Mouse (Mus musculus): ENCODE measurements around the gene Kank1. TPM values are rescaled to one million over a fixed set of nuclear protein-coding genes. Genes with fewer than 3 reads are reported as not detected.

The Kank1 gene
- polyA plus RNA-seq, 1 experiment from 2014 or later, result 8.0 TPM

GRCm38 (mm10) chr19:25415448-25415847, 178.7 kb downstream of the Kank1 start:
- no peak overlapping the region for H3K9ac ChIP-seq
- ATAC-seq, result no peak
- no peaks in the 10 kb centered on the region for H3K4me1 ChIP-seq
- peaks cover 13% of the 10 kb centered on the region for H3K36me3 ChIP-seq
- 0 out of 2 replicates have a peak, but pooled peaks cover 4% of the 10 kb centered on the region for H3K27me3 ChIP-seq (replicated peaks)
- no peak overlapping the region for H3K4me3 ChIP-seq
- 65% methylated on average over 5 of the region's 5 CpGs for WGBS (ENCODE audit: insufficient replicate concordance)
- no peak overlapping the region for H3K4me2 ChIP-seq
- no peaks in the 10 kb centered on the region for H3K9me3 ChIP-seq (replicated peaks)
- no peak overlapping the region for H3K27ac ChIP-seq

GRCm38 (mm10) chr19:25417671-25418070, 180.9 kb downstream of the Kank1 start:
- Histone ChIP-seq H3K9me3 (replicated peaks) (no peaks in the 10 kb centered on the region), H3K27ac (no peak overlapping the region), H3K27me3 (replicated peaks) (0 out of 2 replicates have a peak, but pooled peaks cover 4% of the 10 kb centered on the region), H3K9ac (no peak overlapping the region), H3K36me3 (0 out of 2 replicates have a peak, but pooled peaks cover 3% of the 10 kb centered on the region), H3K4me2 (no peak overlapping the region), H3K4me1 (no peaks in the 10 kb centered on the region), H3K4me3 (no peak overlapping the region)
- 64% methylated on average over 3 of the region's 3 CpGs for WGBS (ENCODE audit: insufficient replicate concordance)
- no peak for ATAC-seq

- ATAC-seq, result no peak
- Histone ChIP-seq H3K9ac (no peak overlapping the region), H3K27me3 (replicated peaks) (0 out of 2 replicates have a peak, but pooled peaks cover 4% of the 10 kb centered on the region), H3K27ac (no peak overlapping the region), H3K9me3 (replicated peaks) (no peaks in the 10 kb centered on the region), H3K36me3 (0 out of 2 replicates have a peak, but pooled peaks cover 5% of the 10 kb centered on the region), H3K4me1 (no peaks in the 10 kb centered on the region), H3K4me2 (no peak overlapping the region), H3K4me3 (no peak overlapping the region)
- WGBS (ENCODE audit: insufficient replicate concordance), result 54% methylated on average over 8 of the region's 8 CpGs
Measured at GRCm38 (mm10) chr19:25419983-25420382, 183.2 kb downstream of the Kank1 start.

- H3K36me3 ChIP-seq, result peaks cover 20% of the 10 kb centered on the region
- H3K27me3 ChIP-seq (replicated peaks), result 0 out of 2 replicates have a peak, but pooled peaks cover 4% of the 10 kb centered on the region
- H3K4me3 ChIP-seq, result no peak overlapping the region
- H3K27ac ChIP-seq, result no peak overlapping the region
- no peak overlapping the region for H3K9ac ChIP-seq
- H3K4me1 ChIP-seq, result no peaks in the 10 kb centered on the region
- no peak for ATAC-seq
- H3K4me2 ChIP-seq, result no peak overlapping the region
- H3K9me3 ChIP-seq (replicated peaks), result no peaks in the 10 kb centered on the region
- WGBS (ENCODE audit: insufficient replicate concordance), result 57% methylated on average over 7 of the region's 7 CpGs
Measured at GRCm38 (mm10) chr19:25422096-25422495, 185.3 kb downstream of the Kank1 start.

- H3K4me2 ChIP-seq, result no peak overlapping the region
- peaks cover 27% of the 10 kb centered on the region for H3K36me3 ChIP-seq
- no peak overlapping the region for H3K9ac ChIP-seq
- no peaks in the 10 kb centered on the region for H3K9me3 ChIP-seq (replicated peaks)
- WGBS (ENCODE audit: insufficient replicate concordance), result 78% methylated on average over 5 of the region's 5 CpGs
- no peak overlapping the region for H3K27ac ChIP-seq
- no peak for ATAC-seq
- H3K4me1 ChIP-seq, result no peaks in the 10 kb centered on the region
- H3K27me3 ChIP-seq (replicated peaks), result 0 out of 2 replicates have a peak, but pooled peaks cover 4% of the 10 kb centered on the region
- no peak overlapping the region for H3K4me3 ChIP-seq
Measured at GRCm38 (mm10) chr19:25423371-25423770, 186.6 kb downstream of the Kank1 start.

- Histone ChIP-seq H3K9ac (no peak overlapping the region), H3K4me2 (no peak overlapping the region), H3K27me3 (replicated peaks) (no peaks in the 10 kb centered on the region), H3K4me1 (no peaks in the 10 kb centered on the region), H3K4me3 (no peak overlapping the region), H3K9me3 (replicated peaks) (no peaks in the 10 kb centered on the region), H3K27ac (no peak overlapping the region), H3K36me3 (peaks cover 39% of the 10 kb centered on the region)
- ATAC-seq, result no peak
- WGBS (ENCODE audit: insufficient replicate concordance), result 74% methylated on average over 5 of the region's 5 CpGs
Measured at GRCm38 (mm10) chr19:25426431-25426830, 189.7 kb downstream of the Kank1 start.

- no peak for ATAC-seq
- Histone ChIP-seq H3K4me3 (no peak overlapping the region), H3K4me2 (no peak overlapping the region), H3K9ac (no peak overlapping the region), H3K27ac (no peak overlapping the region), H3K27me3 (replicated peaks) (no peaks in the 10 kb centered on the region), H3K36me3 (peaks cover 39% of the 10 kb centered on the region), H3K4me1 (no peaks in the 10 kb centered on the region), H3K9me3 (replicated peaks) (no peaks in the 10 kb centered on the region)
- 91% methylated on average over 17 of the region's 17 CpGs for WGBS (ENCODE audit: insufficient replicate concordance)
Measured at GRCm38 (mm10) chr19:25427886-25428285, 191.1 kb downstream of the Kank1 start.

- Histone ChIP-seq H3K27ac (no peak overlapping the region), H3K9ac (no peak overlapping the region), H3K4me2 (no peak overlapping the region), H3K4me1 (no peaks in the 10 kb centered on the region), H3K27me3 (replicated peaks) (no peaks in the 10 kb centered on the region), H3K36me3 (peaks cover 39% of the 10 kb centered on the region), H3K9me3 (replicated peaks) (no peaks in the 10 kb centered on the region), H3K4me3 (no peak overlapping the region)
- no peak for ATAC-seq
- WGBS (ENCODE audit: insufficient replicate concordance), result 79% methylated on average over 13 of the region's 13 CpGs
Measured at GRCm38 (mm10) chr19:25428338-25428962, 191.7 kb downstream of the Kank1 start.

GRCm38 (mm10) chr19:25431431-25431830, 194.7 kb downstream of the Kank1 start:
- no peak for ATAC-seq
- Histone ChIP-seq H3K27ac (no peak overlapping the region), H3K4me2 (no peak overlapping the region), H3K36me3 (peaks cover 25% of the 10 kb centered on the region), H3K27me3 (replicated peaks) (no peaks in the 10 kb centered on the region), H3K4me3 (no peak overlapping the region), H3K4me1 (0 out of 2 replicates have a peak, but pooled peaks cover 5% of the 10 kb centered on the region), H3K9ac (no peak overlapping the region), H3K9me3 (replicated peaks) (no peaks in the 10 kb centered on the region)
- WGBS (ENCODE audit: insufficient replicate concordance), result 52% methylated on average over 9 of the region's 9 CpGs

- H3K9me3 ChIP-seq (replicated peaks), result no peaks in the 10 kb centered on the region
- no peaks in the 10 kb centered on the region for H3K27me3 ChIP-seq (replicated peaks)
- H3K4me1 ChIP-seq, result 0 out of 2 replicates have a peak, but pooled peaks cover 5% of the 10 kb centered on the region
- no peak overlapping the region for H3K4me2 ChIP-seq
- no peak overlapping the region for H3K4me3 ChIP-seq
- peaks cover 21% of the 10 kb centered on the region for H3K36me3 ChIP-seq
- no peak overlapping the region for H3K9ac ChIP-seq
- no peak for ATAC-seq
- no peak overlapping the region for H3K27ac ChIP-seq
- 69% methylated on average over 7 of the region's 7 CpGs for WGBS (ENCODE audit: insufficient replicate concordance)
Measured at GRCm38 (mm10) chr19:25431909-25432308, 195.1 kb downstream of the Kank1 start.

- Histone ChIP-seq H3K9me3 (replicated peaks) (no peaks in the 10 kb centered on the region), H3K27ac (no peak overlapping the region), H3K4me3 (no peak overlapping the region), H3K9ac (no peak overlapping the region), H3K4me2 (no peak overlapping the region), H3K4me1 (0 out of 2 replicates have a peak, but pooled peaks cover 5% of the 10 kb centered on the region), H3K36me3 (peaks cover 13% of the 10 kb centered on the region), H3K27me3 (replicated peaks) (peaks cover 3% of the 10 kb centered on the region; the same call in 1 of the 2 replicates)
- WGBS (ENCODE audit: insufficient replicate concordance), result 72% methylated on average over 7 of the region's 7 CpGs
- no peak for ATAC-seq
Measured at GRCm38 (mm10) chr19:25433169-25433690, 196.5 kb downstream of the Kank1 start.

GRCm38 (mm10) chr19:25434345-25434744, 197.6 kb downstream of the Kank1 start:
- Histone ChIP-seq H3K9me3 (replicated peaks) (no peaks in the 10 kb centered on the region), H3K4me2 (no peak overlapping the region), H3K36me3 (peaks cover 9% of the 10 kb centered on the region; the same call in 1 of the 2 replicates), H3K27ac (no peak overlapping the region), H3K9ac (no peak overlapping the region), H3K27me3 (replicated peaks) (peaks cover 6% of the 10 kb centered on the region; the same call in 1 of the 2 replicates), H3K4me3 (no peak overlapping the region), H3K4me1 (0 out of 2 replicates have a peak, but pooled peaks cover 5% of the 10 kb centered on the region)
- WGBS (ENCODE audit: insufficient replicate concordance), result 66% methylated on average over 7 of the region's 7 CpGs
- no peak for ATAC-seq
